In the genomic region with DNA sequence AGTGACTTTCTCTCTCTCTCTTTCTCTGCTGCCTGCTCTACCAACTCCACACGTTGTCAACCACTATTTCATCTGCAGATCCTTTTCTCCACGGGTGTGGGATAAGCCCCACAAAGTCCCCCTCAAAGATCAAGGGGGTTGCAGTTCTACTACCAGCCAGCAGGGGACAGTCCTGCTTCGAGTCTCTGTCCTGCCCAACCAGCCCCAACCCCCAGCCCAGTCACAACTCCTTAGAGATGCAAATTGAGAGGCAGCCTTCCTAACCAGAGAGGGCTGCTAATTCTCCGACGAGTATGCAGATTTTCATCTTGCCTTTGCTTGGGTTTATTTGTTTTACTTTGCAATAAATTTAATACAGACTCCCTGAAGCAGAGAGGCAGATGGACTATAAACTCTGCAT, we compare ENCODE assay signal across 7 mouse cellular contexts. TPM values are rescaled to one million over a fixed set of nuclear protein-coding genes. Genes with fewer than 3 reads are reported as not detected.
DNase-seq lines count a peak whose midpoint lies in the region; ATAC-seq and TF ChIP-seq lines count a peak whose summit lies in the region.

No protein-coding gene starts in this region.

- peak; percentile 94 for TF ChIP-seq CTCF in forebrain, postnatal 0 days (IDR thresholded peaks at IDR 0.05; ENCODE audit: low read depth)

- no peaks in the 10 kb centered on the region for H3K27me3 ChIP-seq in forebrain, postnatal 0 days (ENCODE audit: insufficient read depth, low read length)
- no peaks in the 10 kb centered on the region for H3K27me3 ChIP-seq in hindbrain, embryonic 14.5 days (ENCODE audit: control insufficient read depth, insufficient read depth, low read length)
- no peaks in the 10 kb centered on the region for H3K27me3 ChIP-seq in midbrain, embryonic 11.5 days (ENCODE audit: control insufficient read depth, insufficient read depth, low read length)

- DNase-seq in NIH3T3 (ENCODE audit: low read depth), result peak; percentile 57
- peak; percentile 54 to 59 for DNase-seq in cerebellum, adult 18-20 months
- peak; percentile 81 for DNase-seq in forebrain, postnatal 0 days
- DNase-seq in hindbrain, embryonic 14.5 days (ENCODE audit: low spot score), result peak; percentile 70
- peak; percentile 75 to 81 for DNase-seq in left cerebral cortex, adult 18-20 months (ENCODE audit: low spot score in 2 of 2)
- peak; percentile 97 for DNase-seq in midbrain, embryonic 11.5 days (ENCODE audit: low spot score, missing footprints)
- DNase-seq in right cerebral cortex, postnatal 4 days, result peak; percentile 73

- H3K4me3 ChIP-seq in forebrain, postnatal 0 days (ENCODE audit: low read depth, low read length), result no peak overlapping the region
- H3K4me3 ChIP-seq in hindbrain, embryonic 14.5 days (replicated peaks; ENCODE audit: low read length), result no peak overlapping the region
- no peak overlapping the region for H3K4me3 ChIP-seq in midbrain, embryonic 11.5 days (ENCODE audit: low read depth, low read length)

- H3K9me3 ChIP-seq in forebrain, postnatal 0 days (ENCODE audit: low read length), result no peaks in the 10 kb centered on the region
- H3K9me3 ChIP-seq in hindbrain, embryonic 14.5 days (ENCODE audit: control insufficient read depth, low read length), result no peaks in the 10 kb centered on the region
- H3K9me3 ChIP-seq in midbrain, embryonic 11.5 days (ENCODE audit: control insufficient read depth, low read length), result no peaks in the 10 kb centered on the region

- H3K4me2 ChIP-seq in forebrain, postnatal 0 days (ENCODE audit: low read depth), result peak overlapping the region; percentile 17; the same call in 1 of the 2 replicates
- H3K4me2 ChIP-seq in hindbrain, embryonic 14.5 days (replicated peaks), result 0 out of 2 replicates have a peak overlapping the region, but pooled peaks have one; percentile 2
- H3K4me2 ChIP-seq in midbrain, embryonic 11.5 days, result peak overlapping the region; percentile 5; the same call in 1 of the 2 replicates

- peak overlapping the region; percentile 73 for H3K27ac ChIP-seq in forebrain, postnatal 0 days (ENCODE audit: low read depth, low read length)
- peak overlapping the region; percentile 43; the same call in 1 of the 2 replicates for H3K27ac ChIP-seq in hindbrain, embryonic 14.5 days
- peak overlapping the region; percentile 87 for H3K27ac ChIP-seq in midbrain, embryonic 11.5 days (ENCODE audit: low read depth, low read length)

- 1% methylated on average over 5 of the region's 5 CpGs for WGBS in forebrain, postnatal 0 days
- WGBS in hindbrain, embryonic 14.5 days, result under 1% methylated on average over 5 of the region's 5 CpGs
- under 1% methylated on average over 5 of the region's 5 CpGs for WGBS in midbrain, embryonic 11.5 days

- peak; percentile 87 for ATAC-seq in forebrain, postnatal 0 days
- ATAC-seq in hindbrain, embryonic 14.5 days (ENCODE audit: low FRiP score), result no peak
- peak; percentile 79 for ATAC-seq in midbrain, embryonic 11.5 days (ENCODE audit: low FRiP score)

- H3K4me1 ChIP-seq in forebrain, postnatal 0 days (ENCODE audit: insufficient read depth), result peaks cover 23% of the 10 kb centered on the region
- H3K4me1 ChIP-seq in hindbrain, embryonic 14.5 days (replicated peaks; ENCODE audit: control insufficient read depth, insufficient read depth, low read length), result peaks cover 29% of the 10 kb centered on the region
- H3K4me1 ChIP-seq in midbrain, embryonic 11.5 days (ENCODE audit: control insufficient read depth, insufficient read depth, low read length), result peaks cover 48% of the 10 kb centered on the region

- no peaks in the 10 kb centered on the region for H3K36me3 ChIP-seq in forebrain, postnatal 0 days (ENCODE audit: insufficient read depth)
- H3K36me3 ChIP-seq in hindbrain, embryonic 14.5 days (replicated peaks; ENCODE audit: control insufficient read depth, insufficient read depth), result no peaks in the 10 kb centered on the region
- H3K36me3 ChIP-seq in midbrain, embryonic 11.5 days (ENCODE audit: control insufficient read depth, insufficient read depth, low read length), result no peaks in the 10 kb centered on the region

- H3K9ac ChIP-seq in forebrain, postnatal 0 days, result no peak overlapping the region
- no peak overlapping the region for H3K9ac ChIP-seq in hindbrain, embryonic 14.5 days
- H3K9ac ChIP-seq in midbrain, embryonic 11.5 days (ENCODE audit: low read length), result no peak overlapping the region; the same call in 1 of the 2 replicates

RNA-seq across cellular contexts. Expression of a gene that starts 29.9 kb away (rescaled TPM):
- total RNA-seq in forebrain, postnatal 0 days (2014; rRNA removed), result 20.9 and 26.1 TPM in 2 replicates
- polyA plus RNA-seq in forebrain, postnatal 0 days (2015; fragmentation: Nextera tagmentation; extraction: Ambion mirVana), result 26.3 and 27.9 TPM in 2 replicates
- 25.1 and 25.8 TPM in 2 replicates for polyA plus RNA-seq in hindbrain, embryonic 14.5 days (2014; fragmentation: Nextera tagmentation; extraction: Ambion mirVana)
- 10 to 100 TPM; 83.0 to 90.7 TPM for total RNA-seq in left cerebral cortex, adult 18-20 months (2021)
- polyA plus RNA-seq in midbrain, embryonic 11.5 days (2014; fragmentation: Nextera tagmentation; extraction: Ambion mirVana), result 20.2 and 20.3 TPM in 2 replicates

RNA-seq across cellular contexts. Expression of a gene that starts 30.9 kb away (rescaled TPM):
- total RNA-seq in forebrain, postnatal 0 days (2014; rRNA removed), result 4.8 and 8.4 TPM in 2 replicates
- polyA plus RNA-seq in forebrain, postnatal 0 days (2015; fragmentation: Nextera tagmentation; extraction: Ambion mirVana), result 10.3 and 12.8 TPM in 2 replicates
- polyA plus RNA-seq in hindbrain, embryonic 14.5 days (2014; fragmentation: Nextera tagmentation; extraction: Ambion mirVana), result 9.8 and 10.6 TPM in 2 replicates
- total RNA-seq in left cerebral cortex, adult 18-20 months (2021), result 10 to 100 TPM; 10.2 to 12.2 TPM
- polyA plus RNA-seq in midbrain, embryonic 11.5 days (2014; fragmentation: Nextera tagmentation; extraction: Ambion mirVana), result 17.3 and 19.2 TPM in 2 replicates
